Mouse (Mus musculus) midbrain, embryonic 14.5 days (tissue): Measurements from ENCODE around the gene Zrsr1. TPM values are rescaled to one million over a fixed set of nuclear protein-coding genes. Genes with fewer than 3 reads are reported as not detected.

Experiments used
- ATAC-seq: fragments of 200-750 bp; cut with Nextera tagmentation; 2 replicates; pipeline ENCODE4 v1.8.0; 2017; ENCODE audit warnings: moderate number of reproducible peaks, moderate library complexity; ENCODE audit not compliant: low FRiP score, low TSS enrichment
- DNase-seq: peaks from one replicate; pipeline ENCODE4 v3.0.0-alpha.2; 2015
- H3K27ac ChIP-seq: fragments of 300-500 bp; sonication (generic); replicated peaks from 2 replicates; pipeline ENCODE4 v1.5.1; 2014; ENCODE audit warnings: mild to moderate bottlenecking, low read depth, low read length, moderate library complexity
- H3K27me3 ChIP-seq: fragments of 300-500 bp; sonication (generic); 2 replicates; pipeline ENCODE4 v1.6.1; 2014; ENCODE audit warnings: low read length, control low read depth, mixed read lengths; ENCODE audit not compliant: control insufficient read depth, insufficient read depth
- H3K36me3 ChIP-seq: fragments of 300-500 bp; sonication (generic); 2 replicates; pipeline ENCODE4 v1.6.1; 2014; ENCODE audit warnings: low read length, control low read depth; ENCODE audit not compliant: control insufficient read depth, insufficient read depth
- H3K4me1 ChIP-seq: fragments of 300-500 bp; sonication (generic); 2 replicates; pipeline ENCODE4 v1.6.1; 2014; ENCODE audit warnings: mild to moderate bottlenecking, antibody characterized with exemption, low read length, control low read depth; ENCODE audit not compliant: control insufficient read depth, insufficient read depth
- H3K4me2 ChIP-seq: fragments of 300-500 bp; sonication (generic); 2 replicates; pipeline ENCODE4 v1.6.1; 2014; ENCODE audit warnings: mild to moderate bottlenecking, low read length, moderate library complexity
- H3K4me3 ChIP-seq: fragments of 300-500 bp; sonication (generic); replicated peaks from 2 replicates; pipeline ENCODE4 v1.5.1; 2014; ENCODE audit warnings: low read depth, low read length
- H3K9ac ChIP-seq: fragments of 300-500 bp; sonication (generic); replicated peaks from 2 replicates; pipeline ENCODE4 v1.6.1; 2014; ENCODE audit warnings: mild to moderate bottlenecking, low read length, moderate library complexity
- H3K9me3 ChIP-seq: fragments of 300-500 bp; sonication (generic); 2 replicates; pipeline ENCODE4 v1.6.1; 2016; ENCODE audit warnings: low read length, control low read depth, mixed read lengths; ENCODE audit not compliant: control insufficient read depth
- WGBS: fragments of 180-500 bp; shearing (Covaris S2); extraction: QIAGEN DNeasy Blood & Tissue Kit; methylation state at CpG from one replicate; pipeline ENCODE4 v1.1.7; 2014; 5-methylcytosine and 5-hydroxymethylcytosine counted together
- polyA plus RNA-seq: library from polyadenylated mRNA; unstranded; fragments of >200 nt; fragmentation: Nextera tagmentation; extraction: Ambion mirVana; gene quantifications from 2 replicates; pipeline ENCODE4 v1.2.1, GENCODE M21; 2014

Zrsr1 gene
- polyA plus RNA-seq, 1 experiment from 2014 or later, result 5.8 TPM

DNA sequence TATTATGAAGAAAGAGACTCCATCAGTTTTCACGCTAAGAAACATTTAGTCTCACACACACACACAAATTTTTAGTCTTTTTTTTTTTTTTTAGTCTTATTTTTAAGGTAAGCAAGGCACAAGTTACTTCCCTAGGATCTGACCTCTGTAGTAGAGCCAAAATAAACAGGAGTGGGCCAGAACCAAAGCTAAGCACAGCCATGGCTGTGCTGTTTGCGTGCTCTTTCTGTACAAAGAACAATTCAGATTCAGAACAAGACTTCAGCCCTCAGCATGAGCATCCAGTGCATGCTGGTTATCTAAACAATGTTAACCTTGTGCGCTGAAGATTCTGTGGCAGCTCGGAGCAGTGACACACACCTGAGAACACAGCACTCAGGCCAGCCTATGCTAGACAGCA, 7.4 kb upstream of the Zrsr1 start:
- WGBS, result 88% methylated on average over 4 of the region's 4 CpGs
- DNase-seq, result no peak

DNA sequence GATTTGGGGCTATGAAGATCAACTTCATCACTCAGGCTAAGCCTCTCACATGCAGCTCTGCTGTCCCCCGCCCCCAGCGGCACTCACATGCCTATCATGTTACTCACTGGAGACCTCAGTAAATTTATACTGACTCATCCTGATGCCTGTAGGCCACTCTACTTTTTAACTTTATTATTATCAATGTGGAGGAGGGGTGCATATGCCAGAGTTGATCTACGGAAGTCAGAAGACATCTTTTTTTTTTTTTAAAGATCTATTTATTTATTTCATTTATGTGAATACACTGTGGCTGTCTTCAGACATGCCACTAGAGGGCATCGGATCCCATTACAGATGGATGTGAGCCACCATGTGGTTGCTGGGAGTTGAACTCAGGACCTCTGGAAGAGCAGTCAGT, 6.3 kb upstream of the Zrsr1 start:
- Histone ChIP-seq H3K4me1 (no peaks in the 10 kb centered on the region), H3K4me2 (no peak overlapping the region), H3K36me3 (no peaks in the 10 kb centered on the region), H3K4me3 (no peak overlapping the region), H3K9ac (no peak overlapping the region), H3K27ac (no peak overlapping the region), H3K27me3 (no peaks in the 10 kb centered on the region), H3K9me3 (0 out of 2 replicates have a peak, but pooled peaks cover 13% of the 10 kb centered on the region)
- DNase-seq (peak; percentile 8), ATAC-seq (no peak)
- 89% methylated on average over 4 of the region's 4 CpGs for WGBS

More for the DNA sequence above, 7.4 kb upstream of the Zrsr1 start:
- no peaks in the 10 kb centered on the region for H3K36me3 ChIP-seq
- 0 out of 2 replicates have a peak, but pooled peaks cover 13% of the 10 kb centered on the region for H3K9me3 ChIP-seq
- H3K4me3 ChIP-seq, result no peak overlapping the region
- no peak for ATAC-seq
- no peaks in the 10 kb centered on the region for H3K27me3 ChIP-seq
- no peak overlapping the region for H3K9ac ChIP-seq
- no peaks in the 10 kb centered on the region for H3K4me1 ChIP-seq
- H3K4me2 ChIP-seq, result no peak overlapping the region
- no peak overlapping the region for H3K27ac ChIP-seq

- no peak overlapping the region for H3K9ac ChIP-seq
- WGBS, result 74% methylated on average over 6 of the region's 6 CpGs
- no peak overlapping the region for H3K4me3 ChIP-seq
- H3K4me2 ChIP-seq, result no peak overlapping the region
- DNase-seq, result peak; percentile 60
- peaks cover 31% of the 10 kb centered on the region for H3K9me3 ChIP-seq
- H3K36me3 ChIP-seq, result no peaks in the 10 kb centered on the region
- no peak overlapping the region for H3K27ac ChIP-seq
- 0 out of 2 replicates have a peak, but pooled peaks cover 3% of the 10 kb centered on the region for H3K4me1 ChIP-seq
- no peaks in the 10 kb centered on the region for H3K27me3 ChIP-seq
- no peak for ATAC-seq
Measured at GRCm38 (mm10) chr11:22969486-22969885, 2.3 kb upstream of the Zrsr1 start.

DNA sequence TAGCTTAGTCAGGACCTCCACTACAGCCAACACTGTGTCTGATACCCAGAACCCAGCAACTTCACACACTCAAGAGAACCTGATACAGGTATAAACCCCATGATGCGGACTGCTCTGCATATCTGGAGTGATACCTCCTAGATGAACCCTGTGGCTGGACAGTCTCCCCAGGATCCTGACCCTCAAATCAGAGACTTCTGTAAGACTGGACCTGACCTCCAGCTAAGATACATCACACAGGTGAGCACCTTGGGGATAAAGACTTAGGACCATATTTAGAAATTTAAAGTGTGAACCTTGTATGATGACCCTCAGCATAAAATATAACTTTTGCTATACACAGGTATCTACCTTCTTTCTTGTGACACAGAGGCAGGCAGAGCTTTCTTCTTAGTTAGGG, 1.3 kb upstream of the Zrsr1 start:
- Histone ChIP-seq H3K27ac (no peak overlapping the region), H3K9me3 (peaks cover 31% of the 10 kb centered on the region), H3K36me3 (no peaks in the 10 kb centered on the region), H3K4me2 (no peak overlapping the region), H3K4me3 (no peak overlapping the region), H3K27me3 (no peaks in the 10 kb centered on the region), H3K4me1 (peaks cover 9% of the 10 kb centered on the region; the same call in 1 of the 2 replicates), H3K9ac (no peak overlapping the region)
- 97% methylated on average over 1 of the region's 1 CpGs for WGBS
- DNase-seq (no peak), ATAC-seq (no peak)

GRCm38 (mm10) chr11:22972746-22973526, 1.1 kb downstream of the Zrsr1 start:
- Histone ChIP-seq H3K4me1 (peaks cover 21% of the 10 kb centered on the region; the same call in 1 of the 2 replicates), H3K27me3 (no peaks in the 10 kb centered on the region), H3K4me2 (peak overlapping the region; percentile 65), H3K4me3 (peak overlapping the region; percentile 54), H3K27ac (peak overlapping the region; percentile 74), H3K36me3 (peaks cover 6% of the 10 kb centered on the region; the same call in 1 of the 2 replicates), H3K9me3 (peaks cover 23% of the 10 kb centered on the region), H3K9ac (peak overlapping the region; percentile 65)
- DNase-seq (peak; percentile 87), ATAC-seq (peak; percentile 62)
- WGBS, result 46% methylated on average over 45 of the region's 46 CpGs

DNA sequence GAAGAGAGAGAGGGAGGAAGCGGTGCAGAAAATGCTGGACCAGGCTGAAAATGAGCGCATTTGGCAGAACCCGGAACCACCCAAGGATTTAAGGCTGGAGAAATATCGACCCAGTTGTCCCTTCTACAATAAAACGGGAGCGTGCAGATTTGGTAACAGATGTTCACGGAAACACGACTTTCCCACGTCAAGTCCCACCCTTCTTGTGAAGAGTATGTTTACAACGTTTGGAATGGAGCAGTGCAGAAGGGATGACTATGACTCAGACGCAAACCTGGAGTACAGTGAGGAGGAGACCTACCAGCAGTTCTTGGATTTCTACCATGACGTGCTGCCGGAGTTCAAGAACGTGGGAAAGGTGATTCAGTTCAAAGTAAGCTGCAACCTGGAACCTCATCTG, 1.8 kb downstream of the Zrsr1 start:
- no peak for DNase-seq
- Histone ChIP-seq H3K4me2 (peak overlapping the region; percentile 54), H3K36me3 (peaks cover 9% of the 10 kb centered on the region; the same call in 1 of the 2 replicates), H3K9ac (peak overlapping the region; percentile 51), H3K4me3 (peak overlapping the region; percentile 54), H3K27ac (peak overlapping the region; percentile 42), H3K27me3 (no peaks in the 10 kb centered on the region), H3K9me3 (peaks cover 20% of the 10 kb centered on the region), H3K4me1 (peaks cover 21% of the 10 kb centered on the region; the same call in 1 of the 2 replicates)
- WGBS, result 49% methylated on average over 14 of the region's 14 CpGs
- no peak for ATAC-seq

- ATAC-seq (no peak), DNase-seq (no peak)
- H3K27ac ChIP-seq, result no peak overlapping the region
- H3K27me3 ChIP-seq, result no peaks in the 10 kb centered on the region
- peaks cover 4% of the 10 kb centered on the region; the same call in 1 of the 2 replicates for H3K9me3 ChIP-seq
- peaks cover 16% of the 10 kb centered on the region; the same call in 1 of the 2 replicates for H3K36me3 ChIP-seq
- no peak overlapping the region for H3K4me3 ChIP-seq
- H3K9ac ChIP-seq, result no peak overlapping the region
- H3K4me1 ChIP-seq, result peaks cover 29% of the 10 kb centered on the region
- no peak overlapping the region for H3K4me2 ChIP-seq
- 98% methylated on average over 3 of the region's 3 CpGs for WGBS
Measured at GRCm38 (mm10) chr11:22978215-22978614, 6.4 kb downstream of the Zrsr1 start.

- H3K4me1 ChIP-seq, result peaks cover 29% of the 10 kb centered on the region
- ATAC-seq (no peak), DNase-seq (no peak)
- peaks cover 16% of the 10 kb centered on the region; the same call in 1 of the 2 replicates for H3K36me3 ChIP-seq
- H3K4me3 ChIP-seq, result no peak overlapping the region
- WGBS, result 65% methylated on average over 1 of the region's 1 CpGs
- H3K9ac ChIP-seq, result no peak overlapping the region
- H3K9me3 ChIP-seq, result no peaks in the 10 kb centered on the region
- H3K27me3 ChIP-seq, result no peaks in the 10 kb centered on the region
- H3K27ac ChIP-seq, result no peak overlapping the region
- H3K4me2 ChIP-seq, result no peak overlapping the region
Measured at GRCm38 (mm10) chr11:22978711-22979110, 6.9 kb downstream of the Zrsr1 start.

DNA sequence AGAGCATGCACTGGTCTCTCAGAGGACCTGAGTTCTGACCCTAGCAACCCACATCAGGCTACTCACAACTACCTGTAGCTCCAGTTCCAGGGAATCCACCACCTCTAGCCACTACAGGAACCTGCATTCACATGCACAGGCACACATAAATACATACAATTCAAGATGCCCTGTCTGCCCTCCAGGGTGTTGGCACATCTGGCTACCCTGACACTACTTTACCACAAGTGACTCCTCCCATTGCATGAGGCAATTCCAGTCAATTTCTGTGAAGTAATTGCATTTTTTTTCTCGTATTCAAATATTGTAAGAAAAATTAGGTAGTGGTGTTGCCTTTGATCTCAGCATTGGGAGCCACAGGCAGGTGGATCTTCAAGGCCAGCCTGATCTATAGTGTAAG, 7.4 kb downstream of the Zrsr1 start:
- H3K27ac ChIP-seq, result no peak overlapping the region
- H3K9me3 ChIP-seq, result no peaks in the 10 kb centered on the region
- WGBS, result 87% methylated on average over 1 of the region's 1 CpGs
- peaks cover 16% of the 10 kb centered on the region; the same call in 1 of the 2 replicates for H3K36me3 ChIP-seq
- H3K27me3 ChIP-seq, result no peaks in the 10 kb centered on the region
- ATAC-seq, result no peak
- peaks cover 29% of the 10 kb centered on the region for H3K4me1 ChIP-seq
- no peak overlapping the region for H3K4me2 ChIP-seq
- no peak overlapping the region for H3K9ac ChIP-seq
- DNase-seq, result no peak
- H3K4me3 ChIP-seq, result no peak overlapping the region
